Comparison of ENCODE assay signal across 17 mouse cellular contexts in the genomic region with DNA sequence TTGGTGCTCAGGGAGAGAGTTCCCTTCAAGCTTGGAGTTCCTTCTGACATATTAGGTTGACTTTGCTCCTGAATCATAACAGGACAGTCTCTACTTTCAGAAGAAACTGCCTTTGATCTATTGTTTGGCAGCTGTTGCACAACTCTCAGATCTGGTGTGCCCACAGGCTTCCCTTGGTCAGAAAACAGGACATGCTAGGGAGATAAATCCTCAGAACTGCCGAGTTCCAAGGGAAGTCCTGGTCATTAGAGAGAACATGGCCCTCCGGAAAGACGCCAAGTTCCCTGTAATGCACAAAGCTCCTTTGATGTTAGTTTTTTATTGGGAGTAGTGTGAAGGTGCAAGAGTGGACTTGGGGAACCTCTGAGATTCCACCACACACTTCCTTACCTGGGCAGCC. TPM values are rescaled to one million over a fixed set of nuclear protein-coding genes. Genes with fewer than 3 reads are reported as not detected.
DNase-seq lines count a peak whose midpoint lies in the region; ATAC-seq and TF ChIP-seq lines count a peak whose summit lies in the region.
"Had no signal": no experiment of that assay in that cellular context is flagged by ENCODE, and none has a peak within 500 bp of the region (broad histone marks: within the 10 kb centered on the region; RNA-seq: fewer than 3 reads in every experiment).

No protein-coding gene starts in this region.

- no peaks in the 10 kb centered on the region for H3K36me3 ChIP-seq in heart, adult 2 months (ENCODE audit: control insufficient read depth, insufficient read depth, low read length)
- no peaks in the 10 kb centered on the region for H3K36me3 ChIP-seq in lung, embryonic 14.5 days (ENCODE audit: insufficient read depth)
- no peaks in the 10 kb centered on the region for H3K36me3 ChIP-seq in myocyte (ENCODE audit: control insufficient read depth, insufficient read depth)
- H3K36me3 ChIP-seq: midbrain, embryonic 15.5 days; neural tube, embryonic 13.5 days had no signal

- H3K4me3 ChIP-seq in heart, adult 2 months, result no peak overlapping the region
- no peak overlapping the region for H3K4me3 ChIP-seq in lung, adult 2 months (replicated peaks; ENCODE audit: extremely low read depth, low read depth, low read length)
- no peak overlapping the region for H3K4me3 ChIP-seq in lung, embryonic 14.5 days (ENCODE audit: low read depth, low read length)
- H3K4me3 ChIP-seq in myocyte, result no peak overlapping the region
- H3K4me3 ChIP-seq: midbrain, embryonic 15.5 days; neural tube, embryonic 13.5 days had no signal

- DNase-seq in heart, adult 2 months, result peak in 1 of 2 experiments; percentile 18
- no peak for DNase-seq in heart, postnatal 14 days
- DNase-seq in lung, adult 18-20 months, result peak; percentile 55 to 64
- no peak for DNase-seq in lung, adult 2 months
- peak; percentile 54 for DNase-seq in lung, embryonic 14.5 days
- DNase-seq in cerebellum, postnatal 14 days, result no peak
- no peak for DNase-seq in thymus, postnatal 14 days
- DNase-seq: gastrocnemius, postnatal 36 days; left cerebral cortex, postnatal 4 days had no signal

- no peaks in the 10 kb centered on the region for H3K27me3 ChIP-seq in heart, adult 2 months (ENCODE audit: control insufficient read depth, insufficient read depth, low read length)
- no peaks in the 10 kb centered on the region for H3K27me3 ChIP-seq in lung, embryonic 14.5 days (ENCODE audit: insufficient read depth, low read length)
- no peaks in the 10 kb centered on the region for H3K27me3 ChIP-seq in myocyte (ENCODE audit: control insufficient read depth, insufficient read depth, insufficient read length)
- H3K27me3 ChIP-seq: midbrain, embryonic 15.5 days; neural tube, embryonic 13.5 days had no signal

- WGBS in heart, adult 2 months, result 48% methylated on average over 3 of the region's 3 CpGs
- 45% methylated on average over 3 of the region's 3 CpGs for WGBS in lung, adult 2 months
- WGBS in lung, embryonic 14.5 days, result 59% methylated on average over 3 of the region's 3 CpGs

- peaks cover 7% of the 10 kb centered on the region for H3K4me1 ChIP-seq in heart, adult 2 months (ENCODE audit: control insufficient read depth, insufficient read depth, low read length)
- peaks cover 21% of the 10 kb centered on the region for H3K4me1 ChIP-seq in lung, adult 2 months (ENCODE audit: control insufficient read depth, insufficient read depth, low read length)
- H3K4me1 ChIP-seq in lung, embryonic 14.5 days (ENCODE audit: insufficient read depth), result peaks cover 24% of the 10 kb centered on the region
- H3K4me1 ChIP-seq: midbrain, embryonic 15.5 days had no signal

- H3K9ac ChIP-seq in heart, adult 2 months (ENCODE audit: low read depth, low read length), result no peak overlapping the region
- H3K9ac ChIP-seq in lung, embryonic 14.5 days, result no peak overlapping the region
- H3K9ac ChIP-seq: midbrain, embryonic 15.5 days; neural tube, embryonic 13.5 days had no signal

- no peak overlapping the region for H3ac ChIP-seq in myocyte (ENCODE audit: control insufficient read depth, insufficient read length)

- no peak for TF ChIP-seq EP300 in heart, adult 2 months (IDR thresholded peaks at IDR 0.05; ENCODE audit: insufficient read depth, low read depth, low read length)

- ATAC-seq in lung, embryonic 14.5 days (ENCODE audit: insufficient read depth), result no peak
- ATAC-seq: forebrain, embryonic 16.5 days; midbrain, embryonic 15.5 days had no signal

- H3K4me2 ChIP-seq in lung, embryonic 14.5 days, result no peak overlapping the region
- H3K4me2 ChIP-seq in myocyte (ENCODE audit: low read depth), result no peak overlapping the region
- H3K4me2 ChIP-seq: midbrain, embryonic 15.5 days; neural tube, embryonic 13.5 days had no signal

- TF ChIP-seq CTCF in heart, adult 2 months (IDR thresholded peaks at IDR 0.05), result no peak
- no peak for TF ChIP-seq CTCF in lung, adult 2 months (IDR thresholded peaks at IDR 0.05; ENCODE audit: insufficient read depth, low read length)
- no peak for TF ChIP-seq CTCF in lung, embryonic 14.5 days (IDR thresholded peaks at IDR 0.05; ENCODE audit: low read depth)

- no peak for TF ChIP-seq POLR2A in heart, adult 2 months (IDR thresholded peaks at IDR 0.05; ENCODE audit: insufficient read depth, low read depth, low read length)
- no peak for TF ChIP-seq POLR2A in lung, adult 2 months (IDR thresholded peaks at IDR 0.05; ENCODE audit: borderline replicate concordance, extremely low read depth, low read depth, low read length)
- no peak for TF ChIP-seq POLR2A in myocyte (IDR thresholded peaks at IDR 0.05; ENCODE audit: insufficient read length, low read depth)

- no peaks in the 10 kb centered on the region for H3K79me2 ChIP-seq in heart, adult 2 months (replicated peaks; ENCODE audit: control insufficient read depth, insufficient read depth, low read length)
- H3K79me2 ChIP-seq in myocyte (ENCODE audit: control insufficient read depth, insufficient read depth), result no peaks in the 10 kb centered on the region

- no peaks in the 10 kb centered on the region for H3K9me3 ChIP-seq in lung, embryonic 14.5 days (ENCODE audit: low read depth, low read length)
- H3K9me3 ChIP-seq: midbrain, embryonic 15.5 days; neural tube, embryonic 13.5 days had no signal

- intact Hi-C loops in heart, adult 2 months (cut with DNase I), result no loop called here
- intact Hi-C loops in heart, postnatal 14 days (cut with DNase I), result no loop called here

- peak overlapping the region; percentile 7; the same call in 1 of the 2 replicates for H3K27ac ChIP-seq in heart, adult 2 months
- H3K27ac ChIP-seq in lung, embryonic 14.5 days (ENCODE audit: low read depth), result no peak overlapping the region
- H3K27ac ChIP-seq: midbrain, embryonic 15.5 days; neural tube, embryonic 13.5 days had no signal

TF ChIP-seq in myocyte, 11 proteins besides CTCF, POLR2A, EP300 and RAD21:
- TF ChIP-seq CEBPB (IDR thresholded peaks at IDR 0.05; ENCODE audit: insufficient read depth, poor library complexity, severe bottlenecking) (peak; percentile 76), MYOD1 (IDR thresholded peaks at IDR 0.05; ENCODE audit: control insufficient read depth in 1 of 3, insufficient read length in 2 of 3, low read depth in 2 of 3) (no peak)

RNA-seq across cellular contexts. Expression of a gene that starts 35.5 kb away (rescaled TPM):
- not detected for total RNA-seq in heart, adult 2 months (2021)
- polyA plus RNA-seq in heart, adult 2 months (2012; rRNA removed), result 2.7 TPM in 1 of 2 replicates, not detected in the other
- total RNA-seq in heart, postnatal 14 days (2021), result under 1 TPM; 0.26 to 0.29 TPM
- 3.6 and 81.6 TPM in 2 replicates for polyA plus RNA-seq in lung, adult 2 months (2012; rRNA removed)
- 0.18 TPM in 1 of 2 replicates, not detected in the other for polyA plus RNA-seq in lung, embryonic 14.5 days (2014; fragmentation: Nextera tagmentation; extraction: Ambion mirVana)
- 0.08 TPM for polyA plus RNA-seq in myocyte (2012; fragmentation: generic; extraction: Trizol)
- total RNA-seq: gastrocnemius, postnatal 36 days; heart, postnatal 25 days; left cerebral cortex, postnatal 4 days; MEL had no signal
- polyA plus RNA-seq: forebrain, embryonic 16.5 days; intestine, embryonic 14.5 days; liver, embryonic 16.5 days; midbrain, embryonic 15.5 days; neural tube, embryonic 13.5 days had no signal

Comparison
In these comparisons a context has a peak if more than half of its experiments do, and no peak if none do; other contexts are left out.
1. DNase-seq: peak in lung, adult 18-20 months (2 of 2) and lung, embryonic 14.5 days (single experiment); none in heart, postnatal 14 days (0 of 2), lung, adult 2 months (single experiment), cerebellum, postnatal 14 days (0 of 2) and thymus, postnatal 14 days (single experiment).